Mouse (Mus musculus): ENCODE measurements at regions not wholly inside any gene's neighbourhood (a gene's known extent, or its start where the extent isn't known, plus 50 kb on each side); places are given as distances from the start of the nearest gene placed in this dataset.

DNA sequence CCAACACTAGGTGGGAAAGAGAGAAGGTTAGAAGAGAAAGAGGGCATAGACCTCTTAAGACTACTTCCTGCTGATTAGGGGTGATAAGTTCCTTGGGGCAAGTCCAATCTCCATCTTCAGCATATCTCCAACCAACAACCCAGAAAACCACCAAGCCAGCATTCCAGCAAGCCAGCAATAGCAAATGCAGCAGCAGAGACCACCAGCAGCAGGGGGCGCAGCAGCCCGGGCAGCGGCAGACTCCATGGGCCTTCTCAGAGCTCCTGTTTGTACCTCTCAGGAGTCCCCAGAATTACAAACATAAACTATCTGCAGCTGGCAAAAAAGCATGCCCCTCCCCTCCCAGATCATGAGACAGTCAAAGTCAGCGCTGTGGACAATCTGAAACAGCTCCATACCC, 222.0 kb upstream of the Ttc29 start:
- intact Hi-C loops (cut with DNase I) = no loop called here

GRCm38 (mm10) chr8:78000303-78000702, 212.8 kb upstream of the Ttc29 start:
- no peak for DNase-seq (ENCODE audit: extremely low spot score in 1 of 2, low spot score in 2 of 2)
- intact Hi-C loops (cut with DNase I) = no loop called here

More for the DNA sequence above, 222.0 kb upstream of the Ttc29 start:
- DNase-seq (ENCODE audit: extremely low spot score in 1 of 2, low spot score in 2 of 2) = no peak

DNA sequence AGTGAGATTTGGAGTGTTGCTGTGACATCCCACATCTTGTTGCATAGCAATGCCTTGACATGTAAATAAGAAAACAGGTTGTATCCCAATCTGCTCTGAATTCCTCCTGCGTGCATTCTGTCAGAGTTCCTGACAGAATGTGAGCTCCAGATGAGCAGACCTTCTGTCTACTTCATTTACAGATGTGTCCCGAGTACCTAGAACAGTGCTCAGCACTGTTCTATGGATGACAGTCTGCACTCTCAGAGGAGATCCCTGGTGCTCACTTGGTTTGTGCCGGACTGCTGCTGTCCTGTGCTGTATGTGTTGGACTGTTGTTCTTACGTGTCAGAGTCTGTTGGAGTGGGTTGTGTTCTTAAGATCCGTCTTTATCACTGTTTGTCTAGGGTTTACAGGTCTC, 211.4 kb upstream of the Ttc29 start:
- intact Hi-C loops (cut with DNase I) = no loop called here
- DNase-seq (ENCODE audit: extremely low spot score in 1 of 2, low spot score in 2 of 2) = no peak

- intact Hi-C loops (cut with DNase I) = no loop called here
- peak in 1 of 2 experiments; percentile 27 for DNase-seq (ENCODE audit: extremely low spot score in 1 of 2, low spot score in 2 of 2)
Measured at GRCm38 (mm10) chr8:78002071-78002470, 211.0 kb upstream of the Ttc29 start.

- peak; percentile 59 to 74 for DNase-seq (ENCODE audit: extremely low spot score in 1 of 2, low spot score in 2 of 2)
- intact Hi-C loops (cut with DNase I) = loop anchor here (2.0 kb wide), 1 partner anchor 373 kb away; no protein-coding TSS in a partner anchor
Measured at GRCm38 (mm10) chr8:78003888-78004543, 209.1 kb upstream of the Ttc29 start.

DNA sequence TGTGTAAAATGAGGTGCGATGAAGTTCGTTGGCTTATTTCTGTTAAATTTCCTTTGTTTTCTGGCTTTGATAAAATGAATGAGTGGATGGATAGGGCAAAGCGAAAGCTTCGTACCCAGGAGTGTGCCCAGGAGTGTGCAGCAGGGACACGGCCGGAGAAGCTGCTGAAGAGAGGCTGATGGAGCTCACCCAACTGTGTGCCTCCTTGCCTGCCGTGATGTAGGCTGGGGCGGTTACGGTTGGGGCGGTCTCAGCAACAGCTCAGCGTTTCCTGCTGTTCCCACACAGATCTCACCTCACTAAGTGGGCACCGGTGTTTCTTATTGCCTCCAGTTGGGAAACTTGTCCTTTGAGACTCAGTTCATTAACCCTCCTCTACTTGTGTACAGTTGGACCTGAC, 208.2 kb upstream of the Ttc29 start:
- intact Hi-C loops (cut with DNase I) = loop anchor here (2.0 kb wide), 1 partner anchor 374 kb away; no protein-coding TSS in a partner anchor

DNA sequence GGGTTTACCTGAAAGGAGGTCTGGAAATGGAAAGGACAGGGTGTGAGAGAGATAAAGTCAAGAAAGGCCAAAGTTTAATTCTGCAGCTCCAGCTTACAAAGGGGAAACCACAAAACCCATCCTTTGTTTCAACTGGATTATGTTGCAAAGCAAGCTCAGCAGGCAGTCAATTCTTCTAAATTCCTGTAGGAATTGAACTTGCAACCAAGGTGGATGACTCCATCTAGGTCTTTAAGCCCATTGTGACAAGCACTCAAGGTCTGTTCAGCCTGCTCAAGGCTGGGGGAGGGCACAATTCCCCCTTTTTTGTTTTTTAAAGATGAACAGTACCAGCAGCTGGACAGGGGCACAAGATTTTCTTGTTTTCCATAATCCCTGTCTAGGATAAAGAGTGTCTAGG, 200.0 kb upstream of the Ttc29 start:
- no peak for DNase-seq (ENCODE audit: extremely low spot score in 1 of 2, low spot score in 2 of 2)
- intact Hi-C loops (cut with DNase I) = no loop called here

More for the DNA sequence above, 208.2 kb upstream of the Ttc29 start:
- no peak for DNase-seq (ENCODE audit: extremely low spot score in 1 of 2, low spot score in 2 of 2)

DNA sequence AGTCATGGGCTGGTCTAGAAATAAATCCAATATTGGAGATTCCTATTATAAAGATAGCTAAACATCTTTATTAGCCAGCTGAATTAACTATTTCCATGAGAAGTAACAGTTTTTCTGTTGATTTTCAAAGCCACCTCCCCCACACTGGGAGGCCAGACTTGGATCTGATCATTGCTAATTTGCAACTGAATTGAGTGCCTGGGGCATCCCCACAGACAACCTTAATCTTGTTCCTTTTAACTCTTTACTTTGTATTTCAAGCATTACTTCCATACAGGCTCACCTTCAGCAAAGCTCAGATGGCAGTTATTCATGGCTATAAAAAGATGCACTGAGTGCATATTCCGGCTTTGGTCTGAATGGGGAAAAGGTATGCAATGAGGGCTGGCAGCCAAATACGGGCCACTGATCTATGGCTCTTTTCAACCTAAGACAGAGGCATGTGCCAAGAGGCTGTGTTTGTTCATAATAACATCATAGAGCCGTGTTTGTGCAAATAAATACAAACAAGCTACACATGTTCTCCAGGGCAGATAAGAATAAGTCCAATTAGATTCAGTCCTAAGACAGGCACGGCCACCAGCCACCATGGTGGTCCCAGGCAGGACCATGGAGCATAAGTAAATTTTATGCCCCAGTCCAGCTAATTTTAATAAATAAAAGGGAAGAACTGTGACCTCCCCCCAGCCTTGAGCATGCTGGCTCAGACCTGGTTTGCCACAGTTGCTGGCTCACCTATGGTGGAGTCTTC, 194.5 kb upstream of the Ttc29 start:
- intact Hi-C loops (cut with DNase I) = no loop called here
- DNase-seq (ENCODE audit: extremely low spot score in 1 of 2, low spot score in 2 of 2) = no peak

DNA sequence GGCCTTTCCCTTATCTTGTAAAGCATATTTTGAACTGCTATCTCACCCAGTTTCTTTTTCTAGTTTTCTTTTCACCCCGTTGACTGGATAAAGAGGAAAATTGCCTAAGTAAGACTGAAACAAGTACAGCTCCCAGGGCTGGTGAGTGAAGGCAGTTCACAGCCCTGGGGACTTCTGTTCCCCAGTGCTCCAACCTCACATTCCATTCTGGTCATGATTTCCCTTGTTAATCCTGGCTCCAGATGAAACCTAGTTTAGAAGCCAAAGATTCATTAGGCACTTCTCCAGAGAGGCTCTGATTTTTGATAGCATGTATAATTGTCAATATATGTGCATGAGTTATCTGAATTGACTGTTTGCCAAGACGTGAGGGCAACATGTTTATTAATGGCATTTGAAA, 191.6 kb upstream of the Ttc29 start:
- intact Hi-C loops (cut with DNase I) = no loop called here
- no peak for DNase-seq (ENCODE audit: extremely low spot score in 1 of 2, low spot score in 2 of 2)

DNA sequence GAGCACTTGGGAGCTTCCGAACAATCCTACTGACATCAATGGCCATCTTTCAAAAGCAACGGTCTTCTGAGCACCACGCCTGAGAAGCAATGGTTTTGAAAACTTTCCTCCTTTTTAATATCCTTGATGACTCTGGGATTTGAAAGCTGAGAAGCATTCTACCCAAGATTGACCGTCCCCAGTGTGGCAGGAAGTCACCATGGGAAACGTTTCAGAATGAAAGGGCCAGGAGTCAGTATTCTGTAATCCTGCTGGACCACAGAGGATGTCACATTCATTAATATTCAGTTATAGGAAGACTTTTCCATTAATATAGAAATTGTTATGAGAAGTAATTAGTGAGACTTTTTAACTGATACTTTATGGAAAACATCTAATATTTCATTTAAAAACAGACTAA, 190.1 kb upstream of the Ttc29 start:
- DNase-seq (ENCODE audit: extremely low spot score in 1 of 2, low spot score in 2 of 2) = no peak
- intact Hi-C loops (cut with DNase I) = no loop called here

DNA sequence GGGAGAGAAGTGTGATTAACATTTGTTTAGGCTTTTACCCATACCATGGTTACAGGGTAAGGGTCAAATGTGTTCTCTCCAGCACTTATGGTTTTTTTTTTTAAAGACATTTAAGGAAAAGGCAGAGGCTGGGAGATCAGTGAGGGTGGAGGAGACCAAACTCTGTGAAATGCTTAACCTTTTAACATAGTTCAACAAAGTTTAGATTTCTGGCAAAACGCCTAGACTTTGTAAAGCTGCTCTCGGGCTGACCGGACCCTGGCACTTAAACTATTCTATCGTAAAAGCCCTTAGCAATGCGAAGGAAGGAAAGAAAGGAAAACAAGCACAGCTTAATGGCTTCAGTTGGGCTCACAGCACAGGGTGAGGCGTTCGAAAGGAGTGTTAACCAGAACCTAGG, 189.6 kb upstream of the Ttc29 start:
- intact Hi-C loops (cut with DNase I) = no loop called here
- no peak for DNase-seq (ENCODE audit: extremely low spot score in 1 of 2, low spot score in 2 of 2)

DNA sequence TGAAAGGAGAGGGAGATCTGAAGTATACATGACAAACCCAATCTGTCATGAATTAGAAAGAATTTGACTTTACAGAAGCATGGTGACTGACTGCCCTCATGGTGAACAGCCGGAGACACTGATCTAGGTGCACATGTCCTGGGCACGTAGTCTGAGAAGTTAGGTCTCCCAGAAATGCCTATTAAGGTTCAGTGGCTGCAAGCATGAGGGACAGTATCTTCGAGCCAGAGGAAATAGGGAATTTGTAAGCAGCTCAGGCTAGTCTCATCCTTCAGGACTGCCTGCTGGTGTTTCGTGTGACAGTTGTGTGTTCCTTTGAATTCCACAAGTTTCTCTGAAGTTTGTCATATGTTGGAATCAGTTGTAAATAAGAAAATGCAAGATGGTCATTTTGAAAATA, 189.2 kb upstream of the Ttc29 start:
- intact Hi-C loops (cut with DNase I) = no loop called here
- no peak for DNase-seq (ENCODE audit: extremely low spot score in 1 of 2, low spot score in 2 of 2)

DNA sequence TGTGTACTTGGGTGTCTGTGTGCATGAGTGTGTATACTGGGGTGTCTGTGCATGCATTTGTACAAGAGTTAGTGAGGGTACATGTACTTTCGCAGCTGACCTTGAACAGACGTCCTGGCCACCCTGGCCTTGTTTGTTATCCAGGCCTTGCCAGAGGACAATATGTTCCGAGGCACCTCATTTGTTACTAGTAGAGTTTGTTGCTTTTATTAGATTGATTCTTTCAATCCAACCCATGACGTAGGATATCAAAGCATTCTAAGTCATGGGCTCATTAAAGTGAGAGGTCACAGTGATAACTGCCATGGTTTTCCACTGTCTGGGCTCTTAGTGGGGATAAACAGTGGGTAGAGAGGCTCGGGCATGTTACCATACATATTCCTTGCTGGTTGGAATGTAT, 188.1 kb upstream of the Ttc29 start:
- DNase-seq (ENCODE audit: extremely low spot score in 1 of 2, low spot score in 2 of 2) = no peak
- intact Hi-C loops (cut with DNase I) = no loop called here

DNA sequence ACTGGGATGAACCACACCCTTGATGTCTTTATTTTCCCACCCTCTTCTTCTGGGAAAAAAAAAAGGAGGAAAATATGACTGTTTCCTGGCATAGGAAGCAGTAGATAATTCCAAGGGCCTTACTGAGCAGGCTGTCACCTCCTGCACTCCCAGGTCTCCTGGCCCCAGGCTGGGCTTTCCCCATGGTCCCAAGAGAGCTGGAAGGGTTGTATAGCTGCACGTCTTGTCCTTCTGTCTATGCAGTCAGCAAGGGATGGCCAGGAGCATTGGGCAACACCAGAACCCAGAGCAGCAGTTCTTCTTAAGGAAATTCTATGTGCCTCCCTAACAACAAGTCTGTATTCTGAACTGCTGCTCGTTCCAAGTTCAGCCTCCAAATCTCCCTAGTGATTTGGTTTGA, 185.7 kb upstream of the Ttc29 start:
- no peak for DNase-seq (ENCODE audit: extremely low spot score in 1 of 2, low spot score in 2 of 2)
- intact Hi-C loops (cut with DNase I) = no loop called here

DNA sequence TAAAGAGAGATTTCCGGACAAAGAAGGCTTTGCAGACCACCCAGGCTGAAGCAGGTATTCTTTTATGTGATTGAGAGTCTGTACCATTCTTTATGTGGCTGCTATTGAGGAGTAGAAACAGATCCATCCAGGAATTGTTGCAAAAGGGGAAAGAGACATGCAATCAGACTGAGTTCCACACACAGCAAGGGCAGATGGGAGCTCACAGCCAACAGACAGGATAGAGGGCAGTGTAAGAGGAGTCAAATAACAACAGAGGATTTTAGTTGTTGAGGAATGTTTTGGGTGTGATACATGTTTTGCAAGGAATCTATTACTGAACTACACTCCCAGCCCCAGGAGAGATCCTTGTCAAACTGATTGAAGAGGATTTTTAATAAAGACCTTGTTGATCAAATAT, 184.2 kb upstream of the Ttc29 start:
- no peak for DNase-seq (ENCODE audit: extremely low spot score in 1 of 2, low spot score in 2 of 2)
- intact Hi-C loops (cut with DNase I) = no loop called here

GRCm38 (mm10) chr8:78031811-78032210, 181.3 kb upstream of the Ttc29 start:
- intact Hi-C loops (cut with DNase I) = no loop called here
- no peak for DNase-seq (ENCODE audit: extremely low spot score in 1 of 2, low spot score in 2 of 2)

GRCm38 (mm10) chr8:78034687-78035086, 178.4 kb upstream of the Ttc29 start:
- no peak for DNase-seq (ENCODE audit: extremely low spot score in 1 of 2, low spot score in 2 of 2)
- intact Hi-C loops (cut with DNase I) = no loop called here

DNA sequence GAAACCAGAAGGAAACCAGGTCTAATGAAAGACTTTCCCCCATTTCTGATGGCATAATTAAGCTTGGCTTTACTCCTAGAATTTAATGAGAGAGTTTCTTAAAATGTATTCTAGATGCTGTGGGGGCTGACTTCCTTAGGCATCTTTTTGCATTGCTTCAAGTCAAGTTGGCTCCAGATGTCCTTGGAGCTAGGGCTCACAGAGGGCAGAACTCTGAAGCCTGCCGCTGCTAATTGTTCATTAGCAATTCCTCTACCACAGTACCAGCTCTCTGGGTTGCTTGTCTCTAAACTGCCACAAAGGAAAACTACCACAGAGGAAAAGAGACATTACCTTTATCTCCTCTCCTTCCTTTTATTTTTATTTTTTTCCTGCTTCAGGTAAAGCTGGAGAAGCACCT, 175.9 kb upstream of the Ttc29 start:
- intact Hi-C loops (cut with DNase I) = no loop called here

DNA sequence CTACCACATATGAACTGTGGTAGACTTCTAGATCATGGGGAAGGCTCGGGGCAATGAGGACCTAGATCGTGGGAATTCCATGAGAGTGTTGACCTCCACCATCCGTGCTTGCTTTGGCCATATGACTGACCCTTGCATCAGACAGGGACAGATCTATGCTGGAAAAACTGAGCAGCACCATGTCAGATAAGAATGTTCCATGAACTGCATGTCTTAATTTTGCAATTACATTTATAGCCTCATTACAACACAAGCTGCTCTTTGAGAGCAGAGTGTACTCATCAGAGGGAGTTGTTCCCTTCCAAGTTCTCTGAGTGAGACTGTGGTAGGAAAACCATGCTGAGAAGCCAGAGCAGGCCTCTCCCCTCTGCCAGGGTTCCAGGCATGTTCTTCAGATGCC, 166.4 kb upstream of the Ttc29 start:
- intact Hi-C loops (cut with DNase I) = no loop called here
- no peak for DNase-seq (ENCODE audit: extremely low spot score in 1 of 2, low spot score in 2 of 2)

More for the DNA sequence above, 175.9 kb upstream of the Ttc29 start:
- DNase-seq (ENCODE audit: extremely low spot score in 1 of 2, low spot score in 2 of 2) = peak in 1 of 2 experiments; percentile 16

DNA sequence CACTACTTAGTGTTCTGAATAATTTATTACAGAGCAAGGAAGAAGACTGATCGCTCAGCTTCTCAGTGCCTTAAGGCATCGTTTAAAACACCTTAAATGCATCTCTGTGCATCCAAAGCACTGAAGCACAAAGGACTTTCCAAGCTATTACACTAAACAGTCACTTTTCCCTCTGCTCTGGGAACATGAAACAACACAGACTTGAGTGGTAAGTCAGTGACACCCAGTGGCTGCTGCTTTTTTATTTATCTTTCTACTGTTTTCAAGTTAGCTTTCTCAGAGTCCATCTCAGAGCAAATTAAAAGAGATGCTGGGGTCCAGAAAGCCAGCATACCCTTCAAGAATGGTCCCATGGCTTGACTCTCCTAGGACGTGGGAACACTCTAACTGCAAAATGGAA, 162.3 kb upstream of the Ttc29 start:
- intact Hi-C loops (cut with DNase I) = loop anchor here (2.0 kb wide), 1 partner anchor 420 kb away; no protein-coding TSS in a partner anchor
- DNase-seq (ENCODE audit: extremely low spot score in 1 of 2, low spot score in 2 of 2) = no peak
